Mouse (Mus musculus) bone marrow macrophage, adult 2 months (primary cell): ENCODE results near the gene Csnk2a1.

ENCODE experiments used
- CTCF ChIP-seq: IDR thresholded peaks from 2 replicates; pipeline ENCODE4 v1.5.1; 2012; ENCODE audit warnings: low read depth, mild to moderate bottlenecking, low read length, moderate library complexity
- POLR2A ChIP-seq: IDR thresholded peaks from 2 replicates; pipeline ENCODE4 v1.6.1; 2012; ENCODE audit warnings: mild to moderate bottlenecking, low read depth, low read length, borderline replicate concordance

- TF ChIP-seq CTCF (no peak), POLR2A (no peak)
Observed at GRCm38 (mm10) chr2:152259739-152260138, 33.1 kb downstream of the Csnk2a1 start.
